Mouse (Mus musculus): Measurements from ENCODE around the gene Gp1bb. TPM values are rescaled to one million over a fixed set of nuclear protein-coding genes. Genes with fewer than 3 reads are reported as not detected.

Gene Gp1bb
- 3.0 and 3.4 TPM in 2 replicates for polyA plus RNA-seq (2015; fragmentation: Nextera tagmentation; extraction: Ambion mirVana)

- ATAC-seq (ENCODE audit: insufficient number of reproducible peaks, low FRiP score, low TSS enrichment, low read depth) = no peak
- Histone ChIP-seq H3K36me3 (peaks cover 31% of the 10 kb centered on the region), H3K9ac (0 out of 2 replicates have a peak within 1 kb of the TSS, but pooled peaks have one; percentile 39), H3K4me2 (peak within 1 kb of the TSS; percentile 97), H3K9me3 (no peaks in the 10 kb centered on the region), H3K4me3 (peak within 1 kb of the TSS; percentile 52), H3K4me1 (peaks cover 41% of the 10 kb centered on the region), H3K27me3 (peaks cover 84% of the 10 kb centered on the region), H3K27ac (no peak within 1 kb of the TSS)
- WGBS = 32% methylated on average over 17 of the region's 17 CpGs
These were observed at the start of gene Gp1bb for GRCm38 (mm10) chr16:18622019-18622418. Gene Gp1bb, minus strand, starts transcription at chr16:18622403.

- ATAC-seq (ENCODE audit: insufficient number of reproducible peaks, low FRiP score, low TSS enrichment, low read depth) = no peak
- 70% methylated on average over 6 of the region's 6 CpGs for WGBS
- no peak overlapping the region for H3K4me3 ChIP-seq
- H3K9me3 ChIP-seq = no peaks in the 10 kb centered on the region
- H3K4me2 ChIP-seq = no peak overlapping the region
- no peaks in the 10 kb centered on the region for H3K27me3 ChIP-seq
- H3K4me1 ChIP-seq = no peaks in the 10 kb centered on the region
- no peaks in the 10 kb centered on the region for H3K36me3 ChIP-seq
- H3K9ac ChIP-seq = no peak overlapping the region
- no peak overlapping the region for H3K27ac ChIP-seq
These were observed 47.7 kb upstream of the Gp1bb start for GRCm38 (mm10) chr16:18669914-18670313.

GRCm38 (mm10) chr16:18658597-18658996 is 36.4 kb upstream of the Gp1bb start:
- no peaks in the 10 kb centered on the region for H3K36me3 ChIP-seq
- H3K27ac ChIP-seq = peak overlapping the region; percentile 17; the same call in 1 of the 2 replicates
- H3K9ac ChIP-seq = no peak overlapping the region
- no peak overlapping the region for H3K4me3 ChIP-seq
- no peak for ATAC-seq (ENCODE audit: insufficient number of reproducible peaks, low FRiP score, low TSS enrichment, low read depth)
- no peaks in the 10 kb centered on the region for H3K27me3 ChIP-seq
- no peak overlapping the region for H3K4me2 ChIP-seq
- H3K4me1 ChIP-seq = peaks cover 5% of the 10 kb centered on the region
- 72% methylated on average over 4 of the region's 4 CpGs for WGBS
- H3K9me3 ChIP-seq = no peaks in the 10 kb centered on the region

- Histone ChIP-seq H3K9ac (no peak overlapping the region), H3K36me3 (no peaks in the 10 kb centered on the region), H3K9me3 (no peaks in the 10 kb centered on the region), H3K27ac (peak overlapping the region; percentile 50), H3K4me1 (peaks cover 5% of the 10 kb centered on the region), H3K4me2 (no peak overlapping the region), H3K4me3 (no peak overlapping the region), H3K27me3 (no peaks in the 10 kb centered on the region)
- peak; percentile 35 for ATAC-seq (ENCODE audit: insufficient number of reproducible peaks, low FRiP score, low TSS enrichment, low read depth)
- WGBS = 45% methylated on average over 5 of the region's 5 CpGs
These were observed 33.3 kb upstream of the Gp1bb start for GRCm38 (mm10) chr16:18655372-18656098.

GRCm38 (mm10) chr16:18653290-18654160 is 31.3 kb upstream of the Gp1bb start:
- peaks cover 5% of the 10 kb centered on the region for H3K4me1 ChIP-seq
- no peaks in the 10 kb centered on the region for H3K36me3 ChIP-seq
- H3K9me3 ChIP-seq = no peaks in the 10 kb centered on the region
- no peak overlapping the region for H3K4me2 ChIP-seq
- ATAC-seq (ENCODE audit: insufficient number of reproducible peaks, low FRiP score, low TSS enrichment, low read depth) = no peak
- no peak overlapping the region for H3K9ac ChIP-seq
- 81% methylated on average over 6 of the region's 6 CpGs for WGBS
- H3K27ac ChIP-seq = no peak overlapping the region
- H3K27me3 ChIP-seq = no peaks in the 10 kb centered on the region
- no peak overlapping the region for H3K4me3 ChIP-seq

GRCm38 (mm10) chr16:18649126-18649525 is 26.9 kb upstream of the Gp1bb start:
- Histone ChIP-seq H3K4me1 (peaks cover 11% of the 10 kb centered on the region; the same call in 1 of the 2 replicates), H3K9me3 (no peaks in the 10 kb centered on the region), H3K9ac (no peak overlapping the region), H3K36me3 (no peaks in the 10 kb centered on the region), H3K27me3 (no peaks in the 10 kb centered on the region), H3K4me3 (no peak overlapping the region), H3K4me2 (no peak overlapping the region), H3K27ac (no peak overlapping the region)
- no peak for ATAC-seq (ENCODE audit: insufficient number of reproducible peaks, low FRiP score, low TSS enrichment, low read depth)
- 44% methylated on average over 3 of the region's 3 CpGs for WGBS

- Histone ChIP-seq H3K9me3 (no peaks in the 10 kb centered on the region), H3K9ac (no peak overlapping the region), H3K4me1 (peaks cover 28% of the 10 kb centered on the region), H3K36me3 (no peaks in the 10 kb centered on the region), H3K27ac (peak overlapping the region; percentile 84), H3K4me2 (no peak overlapping the region), H3K27me3 (no peaks in the 10 kb centered on the region), H3K4me3 (no peak overlapping the region)
- WGBS = 51% methylated on average over 6 of the region's 6 CpGs
- ATAC-seq (ENCODE audit: insufficient number of reproducible peaks, low FRiP score, low TSS enrichment, low read depth) = peak; percentile 22; the same call in 1 of the 2 replicates
These were observed 23.1 kb upstream of the Gp1bb start for GRCm38 (mm10) chr16:18645329-18645728.

GRCm38 (mm10) chr16:18644485-18644884 is 22.3 kb upstream of the Gp1bb start:
- H3K4me2 ChIP-seq = no peak overlapping the region
- H3K9me3 ChIP-seq = no peaks in the 10 kb centered on the region
- peaks cover 28% of the 10 kb centered on the region for H3K4me1 ChIP-seq
- H3K27ac ChIP-seq = peak overlapping the region; percentile 84
- no peak for ATAC-seq (ENCODE audit: insufficient number of reproducible peaks, low FRiP score, low TSS enrichment, low read depth)
- no peaks in the 10 kb centered on the region for H3K27me3 ChIP-seq
- H3K9ac ChIP-seq = no peak overlapping the region
- no peak overlapping the region for H3K4me3 ChIP-seq
- 77% methylated on average over 4 of the region's 4 CpGs for WGBS
- H3K36me3 ChIP-seq = no peaks in the 10 kb centered on the region

- Histone ChIP-seq H3K9ac (no peak overlapping the region), H3K27me3 (no peaks in the 10 kb centered on the region), H3K36me3 (no peaks in the 10 kb centered on the region), H3K4me2 (no peak overlapping the region), H3K4me1 (peaks cover 28% of the 10 kb centered on the region), H3K4me3 (no peak overlapping the region), H3K9me3 (no peaks in the 10 kb centered on the region), H3K27ac (no peak overlapping the region)
- WGBS = 72% methylated on average over 11 of the region's 11 CpGs
- no peak for ATAC-seq (ENCODE audit: insufficient number of reproducible peaks, low FRiP score, low TSS enrichment, low read depth)
These were observed 21.3 kb upstream of the Gp1bb start for GRCm38 (mm10) chr16:18643406-18643998.

- peaks cover 28% of the 10 kb centered on the region for H3K4me1 ChIP-seq
- peak overlapping the region; percentile 33; the same call in 1 of the 2 replicates for H3K27ac ChIP-seq
- H3K36me3 ChIP-seq = no peaks in the 10 kb centered on the region
- H3K4me2 ChIP-seq = no peak overlapping the region
- H3K27me3 ChIP-seq = no peaks in the 10 kb centered on the region
- H3K9ac ChIP-seq = no peak overlapping the region
- H3K9me3 ChIP-seq = no peaks in the 10 kb centered on the region
- ATAC-seq (ENCODE audit: insufficient number of reproducible peaks, low FRiP score, low TSS enrichment, low read depth) = no peak
- 69% methylated on average over 4 of the region's 4 CpGs for WGBS
- no peak overlapping the region for H3K4me3 ChIP-seq
These were observed 20.7 kb upstream of the Gp1bb start for GRCm38 (mm10) chr16:18642897-18643296.

- Histone ChIP-seq H3K4me2 (no peak overlapping the region), H3K9ac (no peak overlapping the region), H3K4me1 (peaks cover 28% of the 10 kb centered on the region), H3K27ac (peak overlapping the region; percentile 33), H3K36me3 (no peaks in the 10 kb centered on the region), H3K9me3 (no peaks in the 10 kb centered on the region), H3K27me3 (no peaks in the 10 kb centered on the region), H3K4me3 (no peak overlapping the region)
- WGBS = 39% methylated on average over 7 of the region's 7 CpGs
- ATAC-seq (ENCODE audit: insufficient number of reproducible peaks, low FRiP score, low TSS enrichment, low read depth) = 0 out of 2 replicates have a peak, but pooled peaks have one; percentile 52
These were observed 20.1 kb upstream of the Gp1bb start for GRCm38 (mm10) chr16:18642291-18642690.
